Mouse (Mus musculus) right cerebral cortex, adult 2 months (tissue): ENCODE results near the gene Grik1.

Experiments used
- DNase-seq, 2 experiments: peaks; one replicate each; pipeline ENCODE4 v3.0.0; 2021 to 2022; ENCODE audit warnings: low spot score in 2 of 2

The Grik1 gene

DNA sequence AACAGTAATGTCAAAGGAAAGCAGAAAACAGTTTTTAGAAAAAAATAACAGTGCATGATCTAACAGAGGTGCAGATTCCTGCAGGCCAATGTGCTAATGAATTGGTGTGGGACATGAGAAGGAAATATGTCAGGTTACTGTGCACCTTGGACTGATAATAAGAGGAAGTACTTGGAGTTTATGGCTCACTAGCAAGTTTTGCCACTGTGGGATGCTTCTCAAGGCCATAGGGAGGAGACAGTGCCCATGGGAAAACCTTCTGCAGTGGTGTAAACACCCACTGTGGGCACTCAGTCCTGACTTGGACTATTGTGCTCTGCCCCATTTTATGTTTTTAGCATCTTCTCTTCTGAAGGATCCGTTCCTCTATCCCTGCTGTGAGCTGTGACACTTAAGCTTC lies 428.3 kb downstream of the Grik1 start:
- no peak for DNase-seq

- no peak for DNase-seq
Observed at GRCm38 (mm10) chr16:87853451-87854085, 436.5 kb downstream of the Grik1 start.

- no peak for DNase-seq
Observed at GRCm38 (mm10) chr16:87851550-87851949, 438.5 kb downstream of the Grik1 start.

- DNase-seq = no peak
Observed at GRCm38 (mm10) chr16:87848799-87849198, 441.3 kb downstream of the Grik1 start.
